Mouse (Mus musculus) limb, embryonic 14.5 days (tissue): ENCODE data around the gene Kank4. TPM values are rescaled to one million over a fixed set of nuclear protein-coding genes. Genes with fewer than 3 reads are reported as not detected.

Experiments
- ATAC-seq: fragments of 200-750 bp; cut with Nextera tagmentation; 2 replicates; pipeline ENCODE4 v1.8.0; 2017; ENCODE audit warnings: low read depth, moderate number of reproducible peaks, moderate TSS enrichment; ENCODE audit not compliant: low FRiP score
- DNase-seq: peaks from one replicate; pipeline ENCODE4 v3.0.0-alpha.2; 2015; ENCODE audit warnings: low spot score
- H3K27ac ChIP-seq: fragments of 300-500 bp; sonication (generic); replicated peaks from 2 replicates; pipeline ENCODE4 v1.5.1; 2014; ENCODE audit warnings: low read depth, mild to moderate bottlenecking, low read length, moderate library complexity, mixed read lengths
- H3K27me3 ChIP-seq: fragments of 300-500 bp; sonication (generic); 2 replicates; pipeline ENCODE4 v1.6.1; 2014; ENCODE audit warnings: low read length, mixed read lengths; ENCODE audit not compliant: control insufficient read depth, insufficient read depth
- H3K36me3 ChIP-seq: fragments of 300-500 bp; sonication (generic); 2 replicates; pipeline ENCODE4 v1.6.1; 2014; ENCODE audit warnings: mild to moderate bottlenecking, low read length, moderate library complexity, mixed read lengths; ENCODE audit not compliant: control insufficient read depth, insufficient read depth
- H3K4me1 ChIP-seq: fragments of 300-500 bp; sonication (generic); 2 replicates; pipeline ENCODE4 v1.6.1; 2014; ENCODE audit warnings: antibody characterized with exemption, low read length, mixed read lengths; ENCODE audit not compliant: control insufficient read depth, insufficient read depth
- H3K4me2 ChIP-seq: fragments of 300-500 bp; sonication (generic); replicated peaks from 2 replicates; pipeline ENCODE4 v1.6.1; 2014; ENCODE audit warnings: low read depth, mild to moderate bottlenecking, low read length, moderate library complexity; ENCODE audit not compliant: severe bottlenecking
- H3K4me3 ChIP-seq: fragments of 300-500 bp; sonication (generic); replicated peaks from 2 replicates; pipeline ENCODE4 v1.5.1; 2014; ENCODE audit warnings: low read length
- H3K9ac ChIP-seq: fragments of 300-500 bp; sonication (generic); 2 replicates; pipeline ENCODE4 v1.6.1; 2014; ENCODE audit warnings: mild to moderate bottlenecking, low read depth, low read length, moderate library complexity; ENCODE audit not compliant: severe bottlenecking
- H3K9me3 ChIP-seq: fragments of 300-500 bp; sonication (generic); 2 replicates; pipeline ENCODE4 v1.6.1; 2016; ENCODE audit warnings: low read length; ENCODE audit not compliant: control insufficient read depth
- POLR2A ChIP-seq: fragments of 200-500 bp; IDR thresholded peaks from 2 replicates; pipeline ENCODE4 v1.8.0; 2012; ENCODE audit warnings: inconsistent platforms, mild to moderate bottlenecking, moderate library complexity, borderline replicate concordance; ENCODE audit not compliant: insufficient read depth, insufficient read length; ENCODE audit errors: extremely low read depth
- WGBS: fragments of 180-500 bp; shearing (Covaris S2); extraction: QIAGEN DNeasy Blood & Tissue Kit; methylation state at CpG from one replicate; pipeline ENCODE4 v1.1.7; 2014; 5-methylcytosine and 5-hydroxymethylcytosine counted together
- polyA plus RNA-seq, 2 experiments: library from polyadenylated mRNA; depleted of rRNA in 1 of 2; stranded (reverse) in 1 of 2; unstranded in 1 of 2; fragments of >200 nt; fragmentation: Nextera tagmentation in 1 of 2; extraction: Ambion mirVana in 1 of 2; gene quantifications; 2 replicates each; pipeline versions ENCODE4 v1.2.1 to v1.2.3; 2012 to 2014

Gene Kank4
- polyA plus RNA-seq, 2 experiments: 3.7 to 11.6 TPM

DNA sequence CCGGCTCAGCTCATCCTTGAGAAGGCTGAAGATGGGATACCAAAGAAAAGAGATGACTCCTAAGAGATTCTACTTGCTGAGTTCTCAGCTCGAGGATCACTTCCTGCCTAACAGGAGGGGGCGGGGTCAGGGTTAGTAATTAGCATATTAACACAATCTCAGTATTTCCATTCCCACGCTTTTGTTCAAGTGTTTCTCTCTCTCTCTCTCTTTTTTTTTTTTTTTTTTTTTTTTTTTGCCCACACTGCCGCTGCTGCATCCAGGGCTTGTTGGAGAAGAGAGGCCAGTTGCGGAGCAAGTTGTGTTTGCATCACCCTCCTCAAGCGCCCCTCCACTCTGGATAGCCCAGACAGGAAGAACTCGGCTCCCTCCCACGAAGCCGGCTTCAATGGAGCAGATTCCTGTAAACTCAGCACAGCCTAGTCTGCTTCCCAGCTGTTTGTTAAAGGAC, 27.5 kb downstream of the Kank4 start:
- DNase-seq (peak; percentile 34), ATAC-seq (no peak; the same call in 1 of the 2 replicates)
- Histone ChIP-seq H3K27me3 (no peaks in the 10 kb centered on the region), H3K36me3 (no peaks in the 10 kb centered on the region), H3K4me1 (peaks cover 42% of the 10 kb centered on the region), H3K27ac (peak overlapping the region; percentile 68), H3K9ac (no peak overlapping the region), H3K4me2 (peak overlapping the region; percentile 45), H3K9me3 (no peaks in the 10 kb centered on the region), H3K4me3 (peak overlapping the region; percentile 8; the same call in 1 of the 2 replicates)
- TF ChIP-seq POLR2A: no peak
- 7% methylated on average over 10 of the region's 10 CpGs for WGBS

DNA sequence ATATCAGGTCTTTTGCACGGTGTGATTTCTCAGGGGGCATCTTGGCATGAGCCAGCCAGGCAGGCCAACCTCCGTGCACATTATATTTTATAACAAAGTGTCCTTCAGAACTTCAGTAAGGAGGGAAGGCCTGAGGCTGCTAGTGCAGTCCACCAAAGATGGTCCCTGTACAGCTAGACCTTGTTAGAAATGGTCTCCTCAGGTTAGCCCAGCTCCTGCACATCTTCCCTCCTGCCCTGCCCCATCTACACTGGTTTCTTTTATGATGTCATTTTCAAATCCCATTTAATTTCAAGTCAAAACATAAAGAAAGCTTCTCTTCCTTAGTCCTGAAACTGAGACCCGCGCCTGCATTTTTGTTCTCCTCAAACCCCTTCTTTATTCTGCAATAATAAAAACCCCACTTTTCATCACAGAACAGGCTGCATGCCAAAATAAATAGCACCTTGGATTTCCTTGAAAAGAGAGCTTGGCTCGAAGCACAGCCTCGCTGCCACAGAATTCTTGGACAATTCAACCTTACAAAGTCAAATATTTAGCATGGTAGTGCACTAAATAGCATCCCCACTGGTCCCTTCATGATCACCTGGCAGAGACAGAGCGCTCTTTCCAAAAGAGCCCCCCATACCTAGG, 28.1 kb downstream of the Kank4 start:
- Histone ChIP-seq H3K9ac (no peak overlapping the region; the same call in 1 of the 2 replicates), H3K36me3 (peaks cover 5% of the 10 kb centered on the region), H3K27me3 (no peaks in the 10 kb centered on the region), H3K27ac (peak overlapping the region; percentile 70), H3K4me3 (0 out of 2 replicates have a peak overlapping the region, but pooled peaks have one; percentile 8), H3K9me3 (no peaks in the 10 kb centered on the region), H3K4me2 (peak overlapping the region; percentile 45), H3K4me1 (peaks cover 37% of the 10 kb centered on the region)
- ATAC-seq (peak; percentile 53), DNase-seq (peak; percentile 73)
- 37% methylated on average over 7 of the region's 7 CpGs for WGBS
- TF ChIP-seq POLR2A: no peak

DNA sequence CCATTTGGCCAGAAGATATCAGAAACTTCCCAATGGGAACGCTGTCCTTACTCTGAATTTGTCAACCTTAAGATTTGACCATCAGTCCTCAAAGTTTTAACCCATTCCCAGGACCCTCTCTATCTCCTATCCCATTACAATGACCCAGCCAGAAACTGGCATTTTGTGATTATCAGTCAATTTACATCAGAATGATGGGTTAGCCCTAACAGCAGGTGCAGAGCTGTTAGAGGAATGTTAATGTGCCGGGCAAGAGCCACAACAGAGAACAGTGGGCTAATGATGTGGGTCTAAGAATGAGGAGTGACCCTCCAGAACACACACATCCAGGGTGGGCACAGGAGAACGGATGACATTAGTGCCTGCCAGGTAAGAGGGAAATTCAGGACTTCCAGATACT, 31.1 kb downstream of the Kank4 start:
- TF ChIP-seq POLR2A: no peak
- ATAC-seq: no peak
- peaks cover 37% of the 10 kb centered on the region for H3K4me1 ChIP-seq
- no peak overlapping the region for H3K4me2 ChIP-seq
- H3K36me3 ChIP-seq: peaks cover 10% of the 10 kb centered on the region
- no peaks in the 10 kb centered on the region for H3K9me3 ChIP-seq
- H3K4me3 ChIP-seq: no peak overlapping the region
- no peaks in the 10 kb centered on the region for H3K27me3 ChIP-seq
- H3K27ac ChIP-seq: no peak overlapping the region
- no peak for DNase-seq
- WGBS: 40% methylated on average over 3 of the region's 3 CpGs
- no peak overlapping the region for H3K9ac ChIP-seq

DNA sequence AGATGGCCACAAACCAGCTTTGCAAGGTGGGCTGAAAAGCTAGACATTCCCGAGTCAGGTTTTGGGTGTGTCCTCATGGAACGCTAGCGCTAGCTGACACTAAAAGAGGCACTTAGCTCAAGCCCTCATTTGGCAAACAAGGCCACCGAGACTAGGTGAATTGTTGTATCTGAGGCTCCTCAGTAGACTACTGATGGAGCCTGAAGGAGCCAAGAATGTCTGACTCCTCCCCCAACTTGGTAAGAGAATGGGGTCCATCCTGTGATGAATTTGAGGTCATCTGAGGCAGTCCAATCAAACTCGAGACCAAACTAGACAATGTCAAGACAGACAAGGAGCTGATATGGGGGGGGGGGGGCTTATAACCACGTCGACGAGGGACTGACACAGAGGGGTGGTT, 31.5 kb downstream of the Kank4 start:
- H3K4me1 ChIP-seq: peaks cover 38% of the 10 kb centered on the region
- no peak for DNase-seq

GRCm38 (mm10) chr4:98778219-98778618, 39.1 kb downstream of the Kank4 start:
- Histone ChIP-seq H3K27me3 (no peaks in the 10 kb centered on the region), H3K9me3 (no peaks in the 10 kb centered on the region), H3K4me2 (no peak overlapping the region), H3K36me3 (peaks cover 13% of the 10 kb centered on the region), H3K9ac (0 out of 2 replicates have a peak overlapping the region, but pooled peaks have one; percentile 21), H3K4me3 (no peak overlapping the region), H3K4me1 (peaks cover 38% of the 10 kb centered on the region), H3K27ac (peak overlapping the region; percentile 43; the same call in 1 of the 2 replicates)
- WGBS: 15% methylated on average over 16 of the region's 16 CpGs
- no peak for ATAC-seq
- no peak for DNase-seq
- no peak for TF ChIP-seq POLR2A

More for the DNA sequence above, 31.5 kb downstream of the Kank4 start:
- Histone ChIP-seq H3K36me3 (peaks cover 10% of the 10 kb centered on the region), H3K9me3 (no peaks in the 10 kb centered on the region), H3K27me3 (no peaks in the 10 kb centered on the region), H3K27ac (no peak overlapping the region), H3K9ac (no peak overlapping the region), H3K4me3 (no peak overlapping the region), H3K4me2 (no peak overlapping the region)
- WGBS: 45% methylated on average over 8 of the region's 8 CpGs
- ATAC-seq: no peak
- no peak for TF ChIP-seq POLR2A

- no peak for TF ChIP-seq POLR2A
- no peaks in the 10 kb centered on the region for H3K9me3 ChIP-seq
- peaks cover 38% of the 10 kb centered on the region for H3K4me1 ChIP-seq
- 0 out of 2 replicates have a peak overlapping the region, but pooled peaks have one; percentile 7 for H3K4me2 ChIP-seq
- no peak overlapping the region for H3K9ac ChIP-seq
- no peaks in the 10 kb centered on the region for H3K27me3 ChIP-seq
- ATAC-seq (no peak), DNase-seq (no peak)
- WGBS: 69% methylated on average over 6 of the region's 6 CpGs
- peaks cover 19% of the 10 kb centered on the region for H3K36me3 ChIP-seq
- H3K27ac ChIP-seq: peak overlapping the region; percentile 43; the same call in 1 of the 2 replicates
- no peak overlapping the region for H3K4me3 ChIP-seq
Measured at GRCm38 (mm10) chr4:98777464-98777863, 39.9 kb downstream of the Kank4 start.
